Mouse (Mus musculus) limb, embryonic 15.5 days (tissue): ENCODE results near the gene Olfr460. TPM values are rescaled to one million over a fixed set of nuclear protein-coding genes. Genes with fewer than 3 reads are reported as not detected.
"Not testable (repeated sequence)": the region's sequence is repeated elsewhere in the genome, so short reads cannot be mapped to it uniquely, and the experiment has no call there.

ENCODE experiments used
- ATAC-seq: fragments of 200-750 bp; cut with Nextera tagmentation; 2 replicates; pipeline ENCODE4 v1.8.0; 2017; ENCODE audit warnings: low read depth, moderate TSS enrichment; ENCODE audit not compliant: insufficient number of reproducible peaks, low FRiP score, low TSS enrichment
- H3K27ac ChIP-seq: fragments of 300-500 bp; sonication (generic); 2 replicates; pipeline ENCODE4 v1.5.1; 2015; ENCODE audit warnings: moderate library complexity, mild to moderate bottlenecking, inconsistent platforms
- H3K27me3 ChIP-seq: fragments of 300-500 bp; sonication (generic); 2 replicates; pipeline ENCODE4 v1.6.1; 2015; ENCODE audit warnings: inconsistent platforms
- H3K36me3 ChIP-seq: fragments of 300-500 bp; sonication (generic); 2 replicates; pipeline ENCODE4 v1.6.1; 2015; ENCODE audit warnings: inconsistent platforms
- H3K4me1 ChIP-seq: fragments of 300-500 bp; sonication (generic); 2 replicates; pipeline ENCODE4 v1.6.1; 2015; ENCODE audit warnings: inconsistent platforms
- H3K4me2 ChIP-seq: fragments of 300-500 bp; sonication (generic); 2 replicates; pipeline ENCODE4 v1.6.1; 2015; ENCODE audit warnings: mild to moderate bottlenecking, inconsistent platforms
- H3K4me3 ChIP-seq: fragments of 300-500 bp; sonication (generic); 2 replicates; pipeline ENCODE4 v1.5.1; 2015; ENCODE audit warnings: mild to moderate bottlenecking, inconsistent platforms
- H3K9ac ChIP-seq: fragments of 300-500 bp; sonication (generic); 2 replicates; pipeline ENCODE4 v1.6.1; 2015; ENCODE audit warnings: inconsistent platforms
- H3K9me3 ChIP-seq: fragments of 300-500 bp; sonication (generic); 2 replicates; pipeline ENCODE4 v1.6.1; 2016; ENCODE audit warnings: inconsistent platforms
- WGBS: fragments of 180-500 bp; shearing (Covaris S2); methylation state at CpG from one replicate; pipeline ENCODE4 v1.1.7; 2015; 5-methylcytosine and 5-hydroxymethylcytosine counted together
- polyA plus RNA-seq: library from polyadenylated mRNA; unstranded; fragments of >200 nt; fragmentation: Nextera tagmentation; extraction: Ambion mirVana; gene quantifications from 2 replicates; pipeline ENCODE4 v1.2.1, GENCODE M21; 2015

Olfr460 gene
- polyA plus RNA-seq: not detected in 2 replicates

- Histone ChIP-seq H3K4me3 (no peak within 1 kb of the TSS), H3K9ac (no peak within 1 kb of the TSS), H3K27ac (no peak within 1 kb of the TSS), H3K27me3 (no peaks in the 10 kb centered on the region), H3K9me3 (no peaks in the 10 kb centered on the region), H3K4me1 (no peaks in the 10 kb centered on the region), H3K4me2 (no peak within 1 kb of the TSS), H3K36me3 (no peaks in the 10 kb centered on the region)
- 93% methylated on average over 3 of the region's 3 CpGs for WGBS
- ATAC-seq: no peak
These were observed at the start of gene Olfr460 for GRCm38 (mm10) chr6:40569187-40569586. TSS of gene Olfr460 (plus strand) at chr6:40569487.

GRCm38 (mm10) chr6:40544690-40545089 is 24.6 kb upstream of the Olfr460 start:
- WGBS: 80% methylated on average over 10 of the region's 10 CpGs
- Histone ChIP-seq H3K9ac (no peak overlapping the region), H3K36me3 (no peaks in the 10 kb centered on the region), H3K4me1 (no peaks in the 10 kb centered on the region), H3K4me3 (no peak overlapping the region), H3K9me3 (no peaks in the 10 kb centered on the region), H3K27me3 (no peaks in the 10 kb centered on the region), H3K4me2 (no peak overlapping the region), H3K27ac (no peak overlapping the region)
- no peak for ATAC-seq

DNA sequence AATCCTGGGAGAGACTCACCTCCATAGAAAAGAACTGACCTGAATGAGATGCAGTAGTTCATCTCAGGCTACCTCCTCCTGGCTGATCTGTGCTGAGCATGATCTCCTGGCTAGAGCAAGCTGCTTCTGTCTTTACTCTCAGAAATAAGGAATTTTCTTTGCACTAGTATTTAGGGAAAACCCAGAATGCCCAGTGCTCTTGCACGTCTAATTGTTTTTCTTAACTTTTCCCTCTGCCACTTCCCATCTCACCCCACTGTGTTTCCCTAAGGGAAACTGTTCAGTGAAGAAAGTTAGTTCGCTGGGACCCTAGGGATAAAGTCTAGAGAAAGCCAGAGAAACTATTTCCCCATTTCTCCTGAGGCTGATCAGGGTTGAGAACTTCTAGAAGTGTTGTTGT is 14.3 kb upstream of the Olfr460 start, which contains the start of gene Olfr461:
Gene Olfr461 (minus strand): TSS at position 101 of the 400 bp plus-strand sequence.
- H3K27me3 ChIP-seq: no peaks in the 10 kb centered on the region
- no peak within 1 kb of the TSS for H3K9ac ChIP-seq
- no peak for ATAC-seq
- H3K4me3 ChIP-seq: no peak within 1 kb of the TSS
- no peak within 1 kb of the TSS for H3K4me2 ChIP-seq
- H3K9me3 ChIP-seq: no peaks in the 10 kb centered on the region
- no peaks in the 10 kb centered on the region for H3K4me1 ChIP-seq
- no peak within 1 kb of the TSS for H3K27ac ChIP-seq
- 82% methylated on average over 2 of the region's 2 CpGs for WGBS
- no peaks in the 10 kb centered on the region for H3K36me3 ChIP-seq

GRCm38 (mm10) chr6:40573618-40574017 is 4.3 kb downstream of the Olfr460 start:
- no peaks in the 10 kb centered on the region for H3K36me3 ChIP-seq
- no peaks in the 10 kb centered on the region for H3K9me3 ChIP-seq
- no peaks in the 10 kb centered on the region for H3K4me1 ChIP-seq
- WGBS: 78% methylated on average over 3 of the region's 3 CpGs
- H3K4me2 ChIP-seq: no peak overlapping the region
- H3K27me3 ChIP-seq: no peaks in the 10 kb centered on the region
- H3K9ac ChIP-seq: no peak overlapping the region
- no peak for ATAC-seq
- H3K4me3 ChIP-seq: no peak overlapping the region
- H3K27ac ChIP-seq: no peak overlapping the region

GRCm38 (mm10) chr6:40576305-40576704 is 7.0 kb downstream of the Olfr460 start:
- no peak for ATAC-seq
- H3K9ac ChIP-seq: no peak overlapping the region
- H3K4me3 ChIP-seq: no peak overlapping the region
- H3K4me2 ChIP-seq: no peak overlapping the region
- H3K36me3 ChIP-seq: no peaks in the 10 kb centered on the region
- 67% methylated on average over 1 of the region's 1 CpGs for WGBS
- no peaks in the 10 kb centered on the region for H3K4me1 ChIP-seq
- H3K27ac ChIP-seq: no peak overlapping the region
- H3K27me3 ChIP-seq: no peaks in the 10 kb centered on the region
- H3K9me3 ChIP-seq: no peaks in the 10 kb centered on the region

DNA sequence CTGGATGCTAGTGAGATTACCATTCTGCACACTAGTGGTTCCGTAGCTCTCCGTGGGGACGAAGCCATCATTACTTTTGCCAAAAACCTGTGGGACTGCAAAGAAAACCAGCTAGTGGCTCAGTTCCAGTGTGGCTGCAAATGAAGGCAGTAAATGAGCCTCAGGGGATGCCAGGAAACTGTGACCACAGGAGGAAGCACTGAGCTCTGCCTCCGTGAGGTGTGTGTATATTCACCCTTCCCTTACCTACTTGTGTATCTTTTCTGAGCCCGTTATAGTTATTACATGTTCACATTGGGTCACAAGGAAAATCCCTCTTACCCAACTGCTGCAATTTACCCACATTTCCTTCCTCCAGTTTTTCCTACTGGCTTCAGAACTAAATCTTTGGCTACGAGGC is 15.0 kb downstream of the Olfr460 start:
- WGBS: 63% methylated on average over 6 of the region's 6 CpGs

GRCm38 (mm10) chr6:40585645-40586044 is 16.4 kb downstream of the Olfr460 start, which contains the start of gene Clec5a:
TSS of gene Clec5a (minus strand) at chr6:40585821.
- Histone ChIP-seq H3K4me2 (no peak within 1 kb of the TSS), H3K27me3 (no peaks in the 10 kb centered on the region), H3K27ac (no peak within 1 kb of the TSS), H3K4me3 (no peak within 1 kb of the TSS), H3K36me3 (no peaks in the 10 kb centered on the region), H3K9ac (no peak within 1 kb of the TSS), H3K4me1 (no peaks in the 10 kb centered on the region), H3K9me3 (no peaks in the 10 kb centered on the region)
- WGBS: 79% methylated on average over 5 of the region's 5 CpGs
- ATAC-seq: no peak

More for the DNA sequence above, 15.0 kb downstream of the Olfr460 start:
- Histone ChIP-seq H3K27me3 (no peaks in the 10 kb centered on the region), H3K9me3 (no peaks in the 10 kb centered on the region), H3K36me3 (no peaks in the 10 kb centered on the region), H3K4me2 (no peak overlapping the region), H3K4me3 (no peak overlapping the region), H3K27ac (no peak overlapping the region), H3K9ac (no peak overlapping the region), H3K4me1 (no peaks in the 10 kb centered on the region)
- ATAC-seq: no peak

- no peaks in the 10 kb centered on the region for H3K4me1 ChIP-seq
- no peak for ATAC-seq
- H3K27me3 ChIP-seq: no peaks in the 10 kb centered on the region
These were observed 19.1 kb downstream of the Olfr460 start for GRCm38 (mm10) chr6:40588346-40588745.

DNA sequence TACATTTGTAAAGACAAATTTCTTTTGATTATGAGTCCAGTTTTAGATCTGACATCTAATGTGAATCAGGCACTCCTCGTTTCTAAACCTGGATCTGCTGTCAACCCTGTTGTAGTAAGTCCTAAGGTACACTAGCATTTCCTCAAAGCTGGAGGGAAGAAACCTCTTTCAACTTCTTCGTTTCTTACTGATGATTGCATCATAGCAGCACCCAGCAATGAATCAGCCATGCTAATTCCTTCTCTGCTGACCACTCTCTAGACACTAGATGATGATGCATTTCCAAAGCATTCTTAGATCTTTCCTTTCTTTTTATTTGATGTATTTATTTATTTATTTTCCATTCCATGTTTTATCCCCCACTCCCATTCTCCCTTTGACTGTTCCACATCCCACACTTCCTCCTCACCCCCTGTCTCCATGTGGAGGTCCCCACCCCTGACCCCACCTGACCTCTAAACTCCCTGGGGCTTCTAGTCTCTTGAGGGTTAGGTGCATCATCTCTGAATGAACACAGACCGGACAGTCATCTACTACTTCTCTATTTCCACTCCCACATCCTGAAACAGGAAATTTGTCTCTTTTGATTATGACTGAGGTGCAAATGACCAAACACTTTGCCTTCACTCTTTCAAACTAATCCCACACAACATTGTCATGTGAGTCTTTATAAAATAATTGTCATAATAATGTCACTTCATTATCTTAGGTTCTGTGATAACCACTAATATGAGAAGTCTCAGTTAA is 25.7 kb downstream of the Olfr460 start:
- WGBS: 65% methylated on average over 3 of the region's 3 CpGs
- Histone ChIP-seq H3K4me3 (no peak overlapping the region), H3K36me3 (no peaks in the 10 kb centered on the region), H3K9ac (no peak overlapping the region), H3K27me3 (no peaks in the 10 kb centered on the region), H3K4me2 (no peak overlapping the region), H3K27ac (no peak overlapping the region), H3K4me1 (no peaks in the 10 kb centered on the region), H3K9me3 (no peaks in the 10 kb centered on the region)
- no peak for ATAC-seq

More at GRCm38 (mm10) chr6:40588346-40588745, 19.1 kb downstream of the Olfr460 start:
- Histone ChIP-seq H3K27ac (no peak overlapping the region), H3K4me3 (no peak overlapping the region), H3K4me2 (no peak overlapping the region), H3K9me3 (no peaks in the 10 kb centered on the region), H3K36me3 (no peaks in the 10 kb centered on the region), H3K9ac (no peak overlapping the region)
- 90% methylated on average over 2 of the region's 2 CpGs for WGBS

DNA sequence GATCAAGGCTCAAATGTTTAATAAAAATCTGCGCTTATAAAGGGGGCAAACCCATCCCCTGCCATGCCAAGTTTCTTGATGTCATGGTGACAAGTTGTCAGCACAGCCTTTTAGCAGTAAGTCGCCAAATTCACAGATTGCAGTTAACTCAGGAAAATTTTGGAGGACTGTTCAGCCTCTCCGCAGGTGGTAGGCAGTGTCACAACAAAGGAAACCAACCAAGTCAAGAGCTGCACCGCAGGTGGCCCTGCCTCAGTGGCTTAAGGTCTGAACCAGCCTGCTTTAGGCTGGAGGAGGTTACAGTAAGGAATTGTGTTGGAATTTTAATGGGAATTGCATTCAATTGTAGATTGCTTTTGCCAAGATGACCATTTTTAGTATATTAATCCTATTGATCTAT is 29.3 kb downstream of the Olfr460 start:
- ATAC-seq, H3K9me3 ChIP-seq, H3K4me1 ChIP-seq, H3K36me3 ChIP-seq, H3K9ac ChIP-seq, H3K4me3 ChIP-seq, H3K4me2 ChIP-seq, H3K27me3 ChIP-seq, H3K27ac ChIP-seq: not testable (repeated sequence)
- WGBS: 27% methylated on average over 4 of the region's 4 CpGs

DNA sequence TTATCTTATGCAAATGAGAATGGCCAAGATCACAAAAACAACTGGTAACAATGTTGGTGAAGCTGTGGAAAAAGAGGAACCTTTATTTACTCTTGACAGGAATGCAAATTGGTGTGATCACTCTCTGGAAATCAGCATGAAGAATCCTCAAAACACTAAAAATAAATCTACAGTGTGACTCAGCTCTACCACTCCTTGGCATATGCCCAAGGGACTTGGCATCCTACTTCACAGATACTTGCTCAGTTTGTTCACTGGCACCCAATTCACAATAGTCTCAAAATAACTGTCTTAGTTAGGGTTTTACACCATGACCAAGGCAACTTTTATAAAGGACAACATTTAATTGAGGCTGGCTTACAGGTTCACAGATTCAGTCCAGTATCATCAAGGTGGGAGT is 38.1 kb downstream of the Olfr460 start:
- H3K4me1 ChIP-seq: no peaks in the 10 kb centered on the region
- H3K4me3 ChIP-seq: no peak overlapping the region
- H3K9me3 ChIP-seq: no peaks in the 10 kb centered on the region
- H3K9ac ChIP-seq: no peak overlapping the region
- no peaks in the 10 kb centered on the region for H3K27me3 ChIP-seq
- no peak for ATAC-seq
- no peaks in the 10 kb centered on the region for H3K36me3 ChIP-seq
- no peak overlapping the region for H3K27ac ChIP-seq
- no peak overlapping the region for H3K4me2 ChIP-seq

DNA sequence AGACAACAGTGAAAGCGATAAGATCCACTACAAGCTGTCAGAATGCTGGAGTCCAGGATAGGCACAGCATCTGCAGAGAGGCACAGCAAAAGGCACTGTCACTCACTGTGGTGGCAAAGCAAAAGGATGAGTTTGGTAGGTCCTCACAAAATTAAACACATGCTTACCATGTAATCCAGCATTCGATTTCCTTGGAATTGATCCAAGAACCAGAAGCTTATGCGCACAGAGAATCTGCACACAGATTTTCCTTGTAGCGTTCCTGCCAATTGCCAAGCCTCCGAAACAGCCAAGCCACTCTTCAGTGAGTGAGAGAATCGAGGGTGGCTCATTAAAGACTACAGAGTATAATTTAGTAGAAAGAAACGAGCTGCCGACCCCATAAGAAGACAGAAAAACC is 41.0 kb downstream of the Olfr460 start:
- ATAC-seq: no peak
- no peaks in the 10 kb centered on the region for H3K36me3 ChIP-seq
- H3K27ac ChIP-seq: no peak overlapping the region
- H3K4me1 ChIP-seq: no peaks in the 10 kb centered on the region
- H3K4me2 ChIP-seq: no peak overlapping the region
- no peaks in the 10 kb centered on the region for H3K27me3 ChIP-seq
- 59% methylated on average over 8 of the region's 8 CpGs for WGBS
- H3K4me3 ChIP-seq: no peak overlapping the region
- no peaks in the 10 kb centered on the region for H3K9me3 ChIP-seq
- H3K9ac ChIP-seq: no peak overlapping the region
